Comparison of ENCODE assay signal across 10 mouse cellular contexts in genomic region chr19:58064116-58065000, GRCm38 (mm10).
DNase-seq lines count a peak whose midpoint lies in the region; ATAC-seq and TF ChIP-seq lines count a peak whose summit lies in the region.
"Had no signal": no experiment of that assay in that cellular context is flagged by ENCODE, and none has a peak within 500 bp of the region (broad histone marks: within the 10 kb centered on the region; RNA-seq: fewer than 3 reads in every experiment).

No protein-coding gene starts in this region.

- DNase-seq in forebrain, embryonic 14.5 days (ENCODE audit: low spot score), result peak; percentile 54
- DNase-seq in kidney, adult 18-20 months, result no peak
- DNase-seq in urinary bladder, postnatal 14 days (ENCODE audit: low spot score), result no peak
- DNase-seq in urinary bladder, postnatal 4 days (ENCODE audit: low spot score in 2 of 2), result no peak

- H3K4me2 ChIP-seq in forebrain, embryonic 14.5 days (ENCODE audit: low read length), result 0 out of 2 replicates have a peak overlapping the region, but pooled peaks have one; percentile 3
- H3K4me2 ChIP-seq in forebrain, embryonic 12.5 days, result no peak overlapping the region
- H3K4me2 ChIP-seq in kidney, embryonic 16.5 days (replicated peaks; ENCODE audit: low read depth, low read length), result no peak overlapping the region
- H3K4me2 ChIP-seq: limb, embryonic 15.5 days; stomach, embryonic 15.5 days had no signal

- no peak overlapping the region for H3K4me3 ChIP-seq in forebrain, embryonic 14.5 days (ENCODE audit: low read depth, low read length)
- no peak overlapping the region for H3K4me3 ChIP-seq in forebrain, embryonic 12.5 days (replicated peaks)
- no peak overlapping the region for H3K4me3 ChIP-seq in kidney, embryonic 16.5 days (ENCODE audit: low read length)
- H3K4me3 ChIP-seq in bone marrow, adult 2 months (replicated peaks; ENCODE audit: control insufficient read depth, low read depth, low read length), result no peak overlapping the region
- H3K4me3 ChIP-seq in macrophage (ENCODE audit: inconsistent target), result no peak overlapping the region
- H3K4me3 ChIP-seq: limb, embryonic 15.5 days; stomach, embryonic 15.5 days had no signal

- no peak for TF ChIP-seq CTCF in bone marrow, adult 2 months (IDR thresholded peaks at IDR 0.05; ENCODE audit: control insufficient read depth, insufficient read depth, low read length)

- no peak for ATAC-seq in forebrain, embryonic 14.5 days
- ATAC-seq in forebrain, embryonic 12.5 days (ENCODE audit: low FRiP score), result no peak
- no peak for ATAC-seq in kidney, embryonic 16.5 days (ENCODE audit: low FRiP score, low TSS enrichment)

- H3K27me3 ChIP-seq in forebrain, embryonic 14.5 days (replicated peaks; ENCODE audit: control insufficient read depth, insufficient read depth, low read length), result no peaks in the 10 kb centered on the region
- H3K27me3 ChIP-seq in forebrain, embryonic 12.5 days, result peaks cover 23% of the 10 kb centered on the region
- no peaks in the 10 kb centered on the region for H3K27me3 ChIP-seq in kidney, embryonic 16.5 days (ENCODE audit: insufficient read depth, low read length)
- H3K27me3 ChIP-seq: limb, embryonic 15.5 days; stomach, embryonic 15.5 days had no signal

- H3K27ac ChIP-seq in forebrain, embryonic 14.5 days (ENCODE audit: low read depth, low read length), result peak overlapping the region; percentile 6; the same call in 1 of the 2 replicates
- H3K27ac ChIP-seq in forebrain, embryonic 12.5 days, result no peak overlapping the region
- H3K27ac ChIP-seq in kidney, embryonic 16.5 days (ENCODE audit: low read length), result peak overlapping the region; percentile 6; the same call in 1 of the 2 replicates
- peak overlapping the region; percentile 49; the same call in 1 of the 2 replicates for H3K27ac ChIP-seq in bone marrow, adult 2 months (ENCODE audit: control insufficient read depth, insufficient read depth, low read depth, low read length, poor library complexity)
- 0 out of 2 replicates have a peak overlapping the region, but pooled peaks have one; percentile 7 for H3K27ac ChIP-seq in macrophage
- H3K27ac ChIP-seq: limb, embryonic 15.5 days; stomach, embryonic 15.5 days had no signal

- no peak overlapping the region for H3K9ac ChIP-seq in forebrain, embryonic 14.5 days (ENCODE audit: low read length)
- H3K9ac ChIP-seq in forebrain, embryonic 12.5 days, result no peak overlapping the region
- no peak overlapping the region for H3K9ac ChIP-seq in kidney, embryonic 16.5 days (replicated peaks; ENCODE audit: low read length)
- H3K9ac ChIP-seq: limb, embryonic 15.5 days; stomach, embryonic 15.5 days had no signal

- no peaks in the 10 kb centered on the region for H3K9me3 ChIP-seq in forebrain, embryonic 14.5 days (replicated peaks; ENCODE audit: control insufficient read depth, low read length)
- no peaks in the 10 kb centered on the region for H3K9me3 ChIP-seq in forebrain, embryonic 12.5 days
- no peaks in the 10 kb centered on the region for H3K9me3 ChIP-seq in kidney, embryonic 16.5 days (ENCODE audit: low read length)
- H3K9me3 ChIP-seq: limb, embryonic 15.5 days; stomach, embryonic 15.5 days had no signal

- 35% methylated on average over 16 of the region's 16 CpGs for WGBS in forebrain, embryonic 14.5 days
- WGBS in forebrain, embryonic 12.5 days, result 44% methylated on average over 16 of the region's 16 CpGs
- WGBS in kidney, embryonic 16.5 days, result 35% methylated on average over 16 of the region's 16 CpGs
- 28% methylated on average over 16 of the region's 16 CpGs for WGBS in bone marrow, adult 2 months
- 40% methylated on average over 16 of the region's 16 CpGs for WGBS in macrophage (ENCODE audit: missing documents)

- H3K79me2 ChIP-seq in macrophage (ENCODE audit: inconsistent target), result no peaks in the 10 kb centered on the region

- TF ChIP-seq POLR2A in bone marrow, adult 2 months (IDR thresholded peaks at IDR 0.05; ENCODE audit: borderline replicate concordance, control insufficient read depth, low read depth, low read length), result no peak

- H3K36me3 ChIP-seq in forebrain, embryonic 14.5 days (ENCODE audit: control insufficient read depth, insufficient read depth, low read length), result no peaks in the 10 kb centered on the region
- H3K36me3 ChIP-seq in forebrain, embryonic 12.5 days (replicated peaks), result no peaks in the 10 kb centered on the region
- no peaks in the 10 kb centered on the region for H3K36me3 ChIP-seq in kidney, embryonic 16.5 days (ENCODE audit: insufficient read depth, low read length)
- H3K36me3 ChIP-seq in macrophage (ENCODE audit: inconsistent target), result no peaks in the 10 kb centered on the region
- H3K36me3 ChIP-seq: limb, embryonic 15.5 days; stomach, embryonic 15.5 days had no signal

- peaks cover 29% of the 10 kb centered on the region for H3K4me1 ChIP-seq in forebrain, embryonic 14.5 days (ENCODE audit: control insufficient read depth, insufficient read depth, low read length)
- H3K4me1 ChIP-seq in forebrain, embryonic 12.5 days, result peaks cover 39% of the 10 kb centered on the region
- H3K4me1 ChIP-seq in kidney, embryonic 16.5 days (ENCODE audit: insufficient read depth, low read length), result peaks cover 43% of the 10 kb centered on the region
- no peaks in the 10 kb centered on the region for H3K4me1 ChIP-seq in bone marrow, adult 2 months (ENCODE audit: control insufficient read depth, insufficient read depth, low read length)
